Mouse (Mus musculus): ENCODE results near the gene Frmd4a. TPM values are rescaled to one million over a fixed set of nuclear protein-coding genes. Genes with fewer than 3 reads are reported as not detected.

Frmd4a gene
- polyA plus RNA-seq, 1 experiment, result 29.6 TPM

GRCm38 (mm10) chr2:4356812-4357384 is 339.4 kb downstream of the Frmd4a start:
- TF ChIP-seq GATA1 (IDR thresholded peaks at IDR 0.05; ENCODE audit: low read length), result no peak

DNA sequence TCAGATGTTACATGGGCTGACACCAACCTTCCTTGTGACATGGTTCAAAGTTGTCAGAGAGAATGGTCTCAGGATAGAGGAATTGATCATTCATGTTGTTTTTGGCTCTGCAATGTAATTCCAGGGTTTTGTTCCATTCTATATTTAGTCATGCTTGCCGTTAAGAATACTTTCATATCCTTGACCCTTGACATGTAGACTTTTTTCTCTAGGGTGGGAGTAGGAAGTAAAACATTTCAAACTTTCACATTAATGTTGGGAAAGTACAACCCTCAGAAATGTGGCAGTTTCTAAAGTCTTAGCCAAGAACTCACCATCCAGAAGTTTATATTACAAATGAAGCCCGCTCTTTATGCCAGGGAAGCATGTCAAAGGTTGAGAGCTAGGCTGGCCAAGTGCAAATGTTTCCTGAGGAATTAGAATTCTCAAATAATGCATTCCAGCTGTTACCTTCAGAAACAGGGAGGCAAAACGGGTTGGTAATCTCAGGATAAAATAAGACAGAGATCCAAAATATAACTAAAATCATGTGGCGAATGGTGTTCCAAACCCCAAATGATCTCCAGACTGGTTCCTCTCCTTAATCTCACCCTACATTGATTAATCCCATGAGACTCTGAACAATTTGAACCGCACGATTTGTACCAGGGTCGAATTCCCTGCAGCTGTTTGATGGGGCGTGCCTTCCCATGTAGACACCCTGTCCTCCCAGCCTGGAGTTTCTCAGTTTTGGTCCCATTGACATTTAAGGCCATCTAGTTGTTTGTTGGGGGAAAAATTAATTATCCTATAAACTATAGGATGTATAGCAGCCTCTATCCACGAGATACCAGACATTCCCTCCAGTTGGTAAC is 344.7 kb downstream of the Frmd4a start:
- no peak for TF ChIP-seq GATA1 (IDR thresholded peaks at IDR 0.05; ENCODE audit: low read length)

- TF ChIP-seq GATA1 (IDR thresholded peaks at IDR 0.05; ENCODE audit: low read length), result no peak
These were observed 347.4 kb downstream of the Frmd4a start for GRCm38 (mm10) chr2:4364908-4365307.

- no peak for TF ChIP-seq GATA1 (IDR thresholded peaks at IDR 0.05; ENCODE audit: low read length)
These were observed 351.0 kb downstream of the Frmd4a start for GRCm38 (mm10) chr2:4368544-4368943.

GRCm38 (mm10) chr2:4370499-4370898 is 353.0 kb downstream of the Frmd4a start:
- no peak for TF ChIP-seq GATA1 (IDR thresholded peaks at IDR 0.05; ENCODE audit: low read length)

- no peak for TF ChIP-seq GATA1 (IDR thresholded peaks at IDR 0.05; ENCODE audit: low read length)
These were observed 353.8 kb downstream of the Frmd4a start for GRCm38 (mm10) chr2:4371341-4371740.

GRCm38 (mm10) chr2:4378844-4379243 is 361.3 kb downstream of the Frmd4a start:
- TF ChIP-seq GATA1 (IDR thresholded peaks at IDR 0.05; ENCODE audit: low read length), result no peak

DNA sequence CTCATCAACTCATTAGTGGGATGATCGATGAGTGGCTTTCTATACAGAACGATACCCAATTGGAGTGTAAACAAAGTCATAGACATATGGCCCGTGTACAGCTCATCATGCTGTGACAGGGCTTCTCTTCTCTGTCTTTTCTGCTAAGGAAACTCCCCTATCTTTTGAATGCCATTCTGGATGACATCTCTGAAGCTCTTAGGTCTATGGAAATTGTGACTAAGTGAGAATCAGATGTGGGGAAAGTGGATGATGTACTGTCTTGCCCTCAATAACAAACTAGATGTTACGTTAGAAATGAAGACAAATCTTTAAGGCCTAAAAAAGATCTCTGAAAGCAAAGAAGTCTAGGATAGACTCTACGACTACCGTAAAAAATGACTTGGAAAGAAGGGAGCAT is 362.9 kb downstream of the Frmd4a start:
- no peak for TF ChIP-seq GATA1 (IDR thresholded peaks at IDR 0.05; ENCODE audit: low read length)

DNA sequence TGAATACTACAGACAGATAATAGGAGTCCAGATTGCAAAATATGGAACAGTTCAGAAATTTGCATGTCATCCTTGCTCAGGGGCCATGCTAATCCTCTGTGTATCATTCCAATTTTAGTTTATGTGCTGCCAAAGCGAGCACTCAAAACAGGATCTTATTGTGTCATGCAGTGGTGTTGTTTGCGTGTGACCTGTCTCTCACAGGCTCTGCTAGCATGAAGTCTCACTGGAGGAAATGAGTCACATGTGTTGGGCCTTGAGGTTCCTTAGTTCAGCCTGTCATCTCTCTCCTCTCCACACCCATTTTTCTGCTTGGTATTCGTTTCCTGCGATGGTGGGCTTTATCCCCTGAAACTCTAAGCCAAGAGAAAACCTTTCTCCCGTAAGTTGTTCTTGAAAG is 363.4 kb downstream of the Frmd4a start:
- no peak for TF ChIP-seq GATA1 (IDR thresholded peaks at IDR 0.05; ENCODE audit: low read length)

- no peak for TF ChIP-seq GATA1 (IDR thresholded peaks at IDR 0.05; ENCODE audit: low read length)
These were observed 369.0 kb downstream of the Frmd4a start for GRCm38 (mm10) chr2:4386468-4386867.

DNA sequence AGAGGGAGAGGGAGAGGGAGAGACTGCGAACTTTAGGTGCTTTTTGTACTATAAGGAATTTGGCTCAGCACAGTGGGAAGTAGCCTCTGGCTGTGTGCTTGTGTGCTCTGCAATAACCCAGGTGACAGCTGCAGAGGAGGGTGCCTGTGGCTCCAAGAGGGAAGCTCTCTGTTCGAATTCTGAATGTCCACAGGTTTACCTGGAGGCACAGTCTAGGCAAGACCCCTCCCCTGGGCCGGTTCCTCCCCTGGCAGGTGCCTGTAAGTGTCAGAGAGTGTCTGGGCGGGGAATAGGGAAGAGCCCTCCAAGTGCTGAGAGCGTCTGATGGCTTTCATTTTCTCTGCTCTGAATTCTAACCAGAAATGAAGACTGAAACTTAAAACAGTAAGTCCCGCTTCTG is 371.8 kb downstream of the Frmd4a start:
- no peak for TF ChIP-seq GATA1 (IDR thresholded peaks at IDR 0.05; ENCODE audit: low read length)

- TF ChIP-seq GATA1 (IDR thresholded peaks at IDR 0.05; ENCODE audit: low read length), result no peak
These were observed 373.6 kb downstream of the Frmd4a start for GRCm38 (mm10) chr2:4391091-4391490.

- TF ChIP-seq GATA1 (IDR thresholded peaks at IDR 0.05; ENCODE audit: low read length), result no peak
These were observed 374.2 kb downstream of the Frmd4a start for GRCm38 (mm10) chr2:4391678-4392085.

DNA sequence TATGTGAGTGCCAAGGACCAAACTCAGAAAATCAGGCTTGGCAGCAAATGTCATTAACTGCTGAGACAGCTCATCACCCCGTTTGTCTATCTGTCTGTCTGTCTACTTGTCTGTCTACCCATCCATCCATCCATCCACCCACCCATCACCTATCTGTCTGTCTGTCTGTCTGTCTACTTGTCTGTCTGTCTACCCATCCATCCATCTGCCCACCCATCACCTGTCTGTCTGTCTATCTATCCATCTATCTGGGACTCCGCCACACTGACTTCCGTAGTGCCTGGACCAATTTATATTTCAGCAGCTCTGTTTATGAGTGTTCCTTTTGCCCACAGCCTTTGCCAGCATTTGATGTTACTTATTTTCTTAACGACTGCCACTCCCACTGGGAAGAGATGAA is 375.5 kb downstream of the Frmd4a start:
- no peak for TF ChIP-seq GATA1 (IDR thresholded peaks at IDR 0.05; ENCODE audit: low read length)

DNA sequence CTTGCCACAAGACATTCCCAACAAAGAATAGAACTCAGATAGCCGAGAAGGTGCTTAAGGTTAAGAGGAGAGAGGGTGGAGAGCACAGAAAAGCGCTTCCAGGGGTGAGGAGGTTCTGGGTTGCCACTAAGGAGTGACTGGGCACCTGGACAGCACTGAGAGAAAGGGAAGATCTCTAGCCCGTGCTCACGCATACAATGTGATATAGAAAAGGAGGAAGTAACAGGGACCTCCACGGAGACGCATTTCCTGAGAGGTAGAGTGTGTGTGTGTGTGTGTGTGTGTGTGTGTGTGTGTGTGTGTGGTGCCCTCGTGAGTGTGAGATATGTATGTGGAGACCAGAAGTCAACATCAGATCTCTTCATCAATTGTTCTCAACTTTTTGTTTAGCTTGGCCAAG is 377.1 kb downstream of the Frmd4a start:
- no peak for TF ChIP-seq GATA1 (IDR thresholded peaks at IDR 0.05; ENCODE audit: low read length)

DNA sequence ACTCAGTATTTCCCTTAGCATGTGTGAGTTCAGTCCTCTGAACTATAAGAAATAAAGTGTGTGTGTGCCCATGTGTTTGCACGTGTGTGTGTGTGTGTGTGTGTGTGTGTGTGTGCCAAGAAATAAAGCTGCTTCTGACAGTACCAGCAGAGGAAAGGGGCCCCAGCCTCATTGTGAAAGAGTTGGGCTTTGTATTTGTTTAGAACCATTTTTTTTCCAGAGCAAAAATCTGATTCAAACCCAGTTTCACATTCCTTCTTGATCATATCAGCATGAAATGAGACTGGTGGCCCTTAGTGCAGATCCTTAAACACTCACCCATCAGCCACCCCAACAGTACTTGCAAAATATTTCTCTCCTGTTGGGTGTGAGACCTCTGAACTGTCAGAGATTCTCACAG is 382.2 kb downstream of the Frmd4a start:
- no peak for TF ChIP-seq GATA1 (IDR thresholded peaks at IDR 0.05; ENCODE audit: low read length)
